Mouse (Mus musculus) neural tube, embryonic 11.5 days (tissue): ENCODE measurements around the gene Ttll12. TPM values are rescaled to one million over a fixed set of nuclear protein-coding genes. Genes with fewer than 3 reads are reported as not detected.

Experiments used
- ATAC-seq: fragments of 200-750 bp; cut with Nextera tagmentation; 2 replicates; pipeline ENCODE4 v1.8.0; 2017; ENCODE audit warnings: moderate number of reproducible peaks, mild to moderate bottlenecking, moderate TSS enrichment, moderate library complexity; ENCODE audit not compliant: insufficient read depth, low FRiP score, low TSS enrichment
- DNase-seq: peaks from one replicate; pipeline ENCODE4 v3.0.0-alpha.2; 2015; ENCODE audit warnings: low spot score
- H3K27ac ChIP-seq: fragments of 300-500 bp; sonication (generic); 2 replicates; pipeline ENCODE4 v1.5.1; 2014; ENCODE audit warnings: low read depth, mild to moderate bottlenecking, low read length
- H3K27me3 ChIP-seq: fragments of 300-500 bp; sonication (generic); 2 replicates; pipeline ENCODE4 v1.6.1; 2014; ENCODE audit warnings: mild to moderate bottlenecking, low read length, mixed read lengths; ENCODE audit not compliant: control insufficient read depth, insufficient read depth
- H3K36me3 ChIP-seq: fragments of 300-500 bp; sonication (generic); 2 replicates; pipeline ENCODE4 v1.6.1; 2014; ENCODE audit warnings: mild to moderate bottlenecking, low read length, moderate library complexity, mixed read lengths; ENCODE audit not compliant: control insufficient read depth, insufficient read depth
- H3K4me1 ChIP-seq: fragments of 300-500 bp; sonication (generic); 2 replicates; pipeline ENCODE4 v1.6.1; 2014; ENCODE audit warnings: low read length, mixed read lengths; ENCODE audit not compliant: control insufficient read depth, insufficient read depth
- H3K4me2 ChIP-seq: fragments of 300-500 bp; sonication (generic); 2 replicates; pipeline ENCODE4 v1.6.1; 2014; ENCODE audit warnings: low read depth, mild to moderate bottlenecking, moderate library complexity
- H3K4me3 ChIP-seq: fragments of 300-500 bp; sonication (generic); 2 replicates; pipeline ENCODE4 v1.5.1; 2014; ENCODE audit warnings: low read depth, low read length
- H3K9ac ChIP-seq: fragments of 300-500 bp; sonication (generic); 2 replicates; pipeline ENCODE4 v1.6.1; 2014; ENCODE audit warnings: mild to moderate bottlenecking, low read length
- H3K9me3 ChIP-seq: fragments of 300-500 bp; sonication (generic); 2 replicates; pipeline ENCODE4 v1.6.1; 2016; ENCODE audit warnings: low read length; ENCODE audit not compliant: control insufficient read depth
- WGBS: fragments of 180-500 bp; shearing (Covaris S2); extraction: QIAGEN DNeasy Blood & Tissue Kit; methylation state at CpG from one replicate; pipeline ENCODE4 v1.1.7; 2014; 5-methylcytosine and 5-hydroxymethylcytosine counted together
- polyA plus RNA-seq: library from polyadenylated mRNA; unstranded; fragments of >200 nt; fragmentation: Nextera tagmentation; extraction: Ambion mirVana; gene quantifications from 2 replicates; pipeline ENCODE4 v1.2.1, GENCODE M21; 2014

Gene Ttll12
- polyA plus RNA-seq: 48.0 and 50.9 TPM in 2 replicates

- Histone ChIP-seq H3K27me3 (no peaks in the 10 kb centered on the region), H3K4me3 (peak within 1 kb of the TSS; percentile 78), H3K4me1 (peaks cover 8% of the 10 kb centered on the region), H3K9ac (peak within 1 kb of the TSS; percentile 74), H3K4me2 (peak within 1 kb of the TSS; percentile 85), H3K27ac (0 out of 2 replicates have a peak within 1 kb of the TSS, but pooled peaks have one; percentile 27), H3K36me3 (no peaks in the 10 kb centered on the region), H3K9me3 (no peaks in the 10 kb centered on the region)
- DNase-seq (peak; percentile 99), ATAC-seq (peak; percentile 87)
- WGBS: under 1% methylated on average over 68 of the region's 68 CpGs
These were observed at the start of gene Ttll12 for GRCm38 (mm10) chr15:83594513-83595363. Ttll12 (minus strand) TSS chr15:83595157.

GRCm38 (mm10) chr15:83642518-83642917 lies 47.6 kb upstream of the Ttll12 start:
- no peak for DNase-seq
- Histone ChIP-seq H3K4me3 (no peak overlapping the region), H3K27me3 (no peaks in the 10 kb centered on the region), H3K36me3 (no peaks in the 10 kb centered on the region), H3K9me3 (no peaks in the 10 kb centered on the region), H3K9ac (no peak overlapping the region), H3K4me2 (no peak overlapping the region), H3K27ac (no peak overlapping the region), H3K4me1 (peaks cover 12% of the 10 kb centered on the region)
- no peak for ATAC-seq
- 96% methylated on average over 6 of the region's 6 CpGs for WGBS

GRCm38 (mm10) chr15:83640208-83640607 lies 45.3 kb upstream of the Ttll12 start:
- DNase-seq (no peak), ATAC-seq (no peak)
- H3K27me3 ChIP-seq: no peaks in the 10 kb centered on the region
- H3K4me1 ChIP-seq: peaks cover 11% of the 10 kb centered on the region
- H3K9me3 ChIP-seq: no peaks in the 10 kb centered on the region
- no peaks in the 10 kb centered on the region; the same call in 1 of the 2 replicates for H3K36me3 ChIP-seq
- no peak overlapping the region for H3K4me2 ChIP-seq
- no peak overlapping the region for H3K9ac ChIP-seq
- H3K4me3 ChIP-seq: no peak overlapping the region
- WGBS: 54% methylated on average over 4 of the region's 4 CpGs
- no peak overlapping the region for H3K27ac ChIP-seq

- no peak for ATAC-seq
- H3K9me3 ChIP-seq: no peaks in the 10 kb centered on the region
These were observed 44.2 kb upstream of the Ttll12 start for GRCm38 (mm10) chr15:83639160-83639559.

GRCm38 (mm10) chr15:83638196-83638899 lies 43.4 kb upstream of the Ttll12 start:
- H3K9ac ChIP-seq: no peak overlapping the region
- no peak overlapping the region for H3K4me2 ChIP-seq
- no peak overlapping the region for H3K27ac ChIP-seq
- WGBS: 70% methylated on average over 20 of the region's 20 CpGs
- no peak overlapping the region for H3K4me3 ChIP-seq
- no peaks in the 10 kb centered on the region for H3K27me3 ChIP-seq
- no peak for ATAC-seq
- no peak for DNase-seq
- no peaks in the 10 kb centered on the region for H3K9me3 ChIP-seq
- peaks cover 9% of the 10 kb centered on the region; the same call in 1 of the 2 replicates for H3K4me1 ChIP-seq
- H3K36me3 ChIP-seq: no peaks in the 10 kb centered on the region; the same call in 1 of the 2 replicates

More at GRCm38 (mm10) chr15:83639160-83639559, 44.2 kb upstream of the Ttll12 start:
- Histone ChIP-seq H3K4me3 (no peak overlapping the region), H3K27me3 (no peaks in the 10 kb centered on the region), H3K27ac (no peak overlapping the region), H3K4me1 (peaks cover 9% of the 10 kb centered on the region; the same call in 1 of the 2 replicates), H3K36me3 (no peaks in the 10 kb centered on the region; the same call in 1 of the 2 replicates), H3K4me2 (no peak overlapping the region), H3K9ac (no peak overlapping the region)
- DNase-seq: no peak
- WGBS: 40% methylated on average over 3 of the region's 3 CpGs

GRCm38 (mm10) chr15:83636759-83637158 lies 41.8 kb upstream of the Ttll12 start:
- no peaks in the 10 kb centered on the region; the same call in 1 of the 2 replicates for H3K36me3 ChIP-seq
- 64% methylated on average over 6 of the region's 6 CpGs for WGBS
- DNase-seq: no peak

GRCm38 (mm10) chr15:83635251-83635650 lies 40.3 kb upstream of the Ttll12 start:
- Histone ChIP-seq H3K4me3 (no peak overlapping the region), H3K36me3 (peaks cover under 1% of the 10 kb centered on the region), H3K27ac (no peak overlapping the region), H3K9me3 (no peaks in the 10 kb centered on the region), H3K27me3 (no peaks in the 10 kb centered on the region), H3K4me2 (no peak overlapping the region), H3K4me1 (peaks cover 9% of the 10 kb centered on the region; the same call in 1 of the 2 replicates), H3K9ac (no peak overlapping the region)
- ATAC-seq: no peak
- WGBS: 39% methylated on average over 3 of the region's 3 CpGs
- no peak for DNase-seq

More at GRCm38 (mm10) chr15:83636759-83637158, 41.8 kb upstream of the Ttll12 start:
- Histone ChIP-seq H3K27ac (no peak overlapping the region), H3K4me3 (no peak overlapping the region), H3K4me2 (no peak overlapping the region), H3K27me3 (no peaks in the 10 kb centered on the region), H3K4me1 (peaks cover 9% of the 10 kb centered on the region; the same call in 1 of the 2 replicates), H3K9ac (no peak overlapping the region), H3K9me3 (no peaks in the 10 kb centered on the region)
- ATAC-seq: no peak

- Histone ChIP-seq H3K4me1 (peaks cover 3% of the 10 kb centered on the region; the same call in 1 of the 2 replicates), H3K4me2 (no peak overlapping the region), H3K36me3 (peaks cover 6% of the 10 kb centered on the region), H3K27ac (no peak overlapping the region), H3K9ac (no peak overlapping the region), H3K4me3 (no peak overlapping the region), H3K9me3 (peaks cover 3% of the 10 kb centered on the region; the same call in 1 of the 2 replicates), H3K27me3 (no peaks in the 10 kb centered on the region)
- ATAC-seq (no peak), DNase-seq (no peak)
- WGBS: 14% methylated on average over 1 of the region's 1 CpGs
These were observed 39.1 kb upstream of the Ttll12 start for GRCm38 (mm10) chr15:83634076-83634475.
